Mouse (Mus musculus): ENCODE measurements around the gene Purb. TPM values are rescaled to one million over a fixed set of nuclear protein-coding genes. Genes with fewer than 3 reads are reported as not detected.

The Purb gene
- polyA plus RNA-seq, 1 experiment from 2014 or later = 19.6 TPM

- Histone ChIP-seq H3K4me3 (ENCODE audit: low read depth, low read length) (no peak overlapping the region), H3K27ac (replicated peaks) (no peak overlapping the region), H3K36me3 (ENCODE audit: control insufficient read depth, insufficient read depth, low read length) (no peaks in the 10 kb centered on the region), H3K27me3 (ENCODE audit: control insufficient read depth, insufficient read depth, low read length) (no peaks in the 10 kb centered on the region), H3K4me1 (replicated peaks; ENCODE audit: control insufficient read depth, insufficient read depth) (no peaks in the 10 kb centered on the region), H3K4me2 (replicated peaks; ENCODE audit: low read depth) (no peak overlapping the region), H3K9me3 (ENCODE audit: control insufficient read depth, low read length) (no peaks in the 10 kb centered on the region), H3K9ac (ENCODE audit: low read length) (no peak overlapping the region)
- TF ChIP-seq CTCF (IDR thresholded peaks at IDR 0.05; ENCODE audit: low read depth) = no peak
- no peak for ATAC-seq (ENCODE audit: low FRiP score, low TSS enrichment)
- WGBS = 91% methylated on average over 7 of the region's 7 CpGs
- no peak for DNase-seq (ENCODE audit: low spot score)
Observed at GRCm38 (mm10) chr11:6489257-6489656, 13.5 kb upstream of the Purb start.

GRCm38 (mm10) chr11:6488041-6488684, 12.4 kb upstream of the Purb start:
- H3K9me3 ChIP-seq (ENCODE audit: control insufficient read depth, low read length) = no peaks in the 10 kb centered on the region
- H3K4me3 ChIP-seq (ENCODE audit: low read depth, low read length) = no peak overlapping the region
- 96% methylated on average over 5 of the region's 5 CpGs for WGBS
- no peaks in the 10 kb centered on the region for H3K36me3 ChIP-seq (ENCODE audit: control insufficient read depth, insufficient read depth, low read length)
- no peaks in the 10 kb centered on the region for H3K27me3 ChIP-seq (ENCODE audit: control insufficient read depth, insufficient read depth, low read length)
- DNase-seq (ENCODE audit: low spot score) (no peak), ATAC-seq (ENCODE audit: low FRiP score, low TSS enrichment) (no peak)
- H3K9ac ChIP-seq (ENCODE audit: low read length) = no peak overlapping the region
- H3K27ac ChIP-seq (replicated peaks) = no peak overlapping the region
- H3K4me1 ChIP-seq (replicated peaks; ENCODE audit: control insufficient read depth, insufficient read depth) = no peaks in the 10 kb centered on the region
- no peak for TF ChIP-seq CTCF (IDR thresholded peaks at IDR 0.05; ENCODE audit: low read depth)
- TF ChIP-seq EP300 (optimal IDR thresholded peaks at IDR 0.05) = no peak
- no peak overlapping the region for H3K4me2 ChIP-seq (replicated peaks; ENCODE audit: low read depth)

- WGBS = 47% methylated on average over 7 of the region's 7 CpGs
- no peak overlapping the region for H3K4me3 ChIP-seq (ENCODE audit: low read depth, low read length)
- no peaks in the 10 kb centered on the region for H3K36me3 ChIP-seq (ENCODE audit: control insufficient read depth, insufficient read depth, low read length)
- ATAC-seq (ENCODE audit: low FRiP score, low TSS enrichment) (no peak), DNase-seq (ENCODE audit: low spot score) (no peak)
- H3K27ac ChIP-seq (replicated peaks) = no peak overlapping the region
- TF ChIP-seq EP300 (optimal IDR thresholded peaks at IDR 0.05) (no peak), CTCF (IDR thresholded peaks at IDR 0.05; ENCODE audit: low read depth) (no peak)
- no peak overlapping the region for H3K4me2 ChIP-seq (replicated peaks; ENCODE audit: low read depth)
- no peaks in the 10 kb centered on the region for H3K27me3 ChIP-seq (ENCODE audit: control insufficient read depth, insufficient read depth, low read length)
- H3K4me1 ChIP-seq (replicated peaks; ENCODE audit: control insufficient read depth, insufficient read depth) = no peaks in the 10 kb centered on the region
- no peak overlapping the region for H3K9ac ChIP-seq (ENCODE audit: low read length)
- no peaks in the 10 kb centered on the region for H3K9me3 ChIP-seq (ENCODE audit: control insufficient read depth, low read length)
Observed at GRCm38 (mm10) chr11:6487496-6487895, 11.8 kb upstream of the Purb start.

DNA sequence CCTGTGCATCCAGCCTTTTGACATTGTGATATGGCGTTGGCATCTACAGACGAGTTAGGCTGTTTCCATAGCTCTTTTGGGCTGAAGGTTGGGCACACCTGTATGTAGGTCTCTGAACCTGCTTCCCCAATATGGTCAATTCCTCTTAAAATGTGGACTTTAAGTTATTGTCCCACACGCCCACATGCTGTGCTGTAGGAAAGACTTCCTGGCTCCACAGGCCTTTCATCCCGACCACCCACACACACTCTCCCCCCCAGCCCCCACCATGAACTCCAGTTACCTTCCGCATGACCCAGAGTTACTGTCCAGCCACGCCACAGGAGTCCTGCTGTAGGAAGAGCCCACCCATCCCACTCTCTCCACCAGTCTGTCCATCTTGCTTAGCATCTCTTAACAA, 11.2 kb upstream of the Purb start:
- ATAC-seq (ENCODE audit: low FRiP score, low TSS enrichment) = no peak
- no peak overlapping the region for H3K27ac ChIP-seq (replicated peaks)

GRCm38 (mm10) chr11:6484244-6484959, 8.7 kb upstream of the Purb start:
- H3K4me1 ChIP-seq (replicated peaks; ENCODE audit: control insufficient read depth, insufficient read depth) = no peaks in the 10 kb centered on the region
- no peak overlapping the region for H3K27ac ChIP-seq (replicated peaks)
- no peaks in the 10 kb centered on the region for H3K27me3 ChIP-seq (ENCODE audit: control insufficient read depth, insufficient read depth, low read length)
- WGBS = 51% methylated on average over 3 of the region's 3 CpGs
- no peaks in the 10 kb centered on the region for H3K9me3 ChIP-seq (ENCODE audit: control insufficient read depth, low read length)
- H3K9ac ChIP-seq (ENCODE audit: low read length) = no peak overlapping the region
- H3K4me3 ChIP-seq (ENCODE audit: low read depth, low read length) = no peak overlapping the region
- TF ChIP-seq EP300 (optimal IDR thresholded peaks at IDR 0.05) = no peak
- TF ChIP-seq CTCF (IDR thresholded peaks at IDR 0.05; ENCODE audit: low read depth) = no peak
- no peak for DNase-seq (ENCODE audit: low spot score)
- no peaks in the 10 kb centered on the region for H3K36me3 ChIP-seq (ENCODE audit: control insufficient read depth, insufficient read depth, low read length)
- no peak for ATAC-seq (ENCODE audit: low FRiP score, low TSS enrichment)
- H3K4me2 ChIP-seq (replicated peaks; ENCODE audit: low read depth) = no peak overlapping the region

More for the DNA sequence above, 11.2 kb upstream of the Purb start:
- 78% methylated on average over 6 of the region's 6 CpGs for WGBS
- Histone ChIP-seq H3K4me1 (replicated peaks; ENCODE audit: control insufficient read depth, insufficient read depth) (no peaks in the 10 kb centered on the region), H3K4me2 (replicated peaks; ENCODE audit: low read depth) (no peak overlapping the region), H3K4me3 (ENCODE audit: low read depth, low read length) (no peak overlapping the region), H3K9me3 (ENCODE audit: control insufficient read depth, low read length) (no peaks in the 10 kb centered on the region), H3K27me3 (ENCODE audit: control insufficient read depth, insufficient read depth, low read length) (no peaks in the 10 kb centered on the region), H3K9ac (ENCODE audit: low read length) (no peak overlapping the region), H3K36me3 (ENCODE audit: control insufficient read depth, insufficient read depth, low read length) (no peaks in the 10 kb centered on the region)
- no peak for DNase-seq (ENCODE audit: low spot score)
- TF ChIP-seq EP300 (optimal IDR thresholded peaks at IDR 0.05) = no peak
- no peak for TF ChIP-seq CTCF (IDR thresholded peaks at IDR 0.05; ENCODE audit: low read depth)

DNA sequence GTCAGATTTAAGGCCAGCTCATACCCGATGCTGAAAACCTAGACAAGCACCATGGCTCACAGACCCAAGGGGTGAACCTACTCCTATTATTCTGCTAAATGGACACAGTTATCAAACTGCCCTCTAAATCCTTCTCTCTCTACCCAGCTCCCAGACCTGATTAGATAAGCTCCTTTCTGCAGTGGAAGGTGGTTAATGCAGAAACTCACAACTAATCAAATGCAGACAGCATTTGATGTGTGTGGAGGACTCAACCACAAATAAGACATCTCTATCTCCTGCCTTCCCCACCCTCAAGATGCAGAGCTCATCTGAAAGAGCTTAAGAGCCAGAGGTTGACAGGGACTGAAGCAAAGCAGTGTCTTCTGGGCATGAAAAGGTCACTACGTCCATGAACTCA, 7.4 kb upstream of the Purb start:
- 72% methylated on average over 2 of the region's 2 CpGs for WGBS
- Histone ChIP-seq H3K9me3 (ENCODE audit: control insufficient read depth, low read length) (no peaks in the 10 kb centered on the region), H3K9ac (ENCODE audit: low read length) (no peak overlapping the region), H3K27ac (replicated peaks) (no peak overlapping the region), H3K4me2 (replicated peaks; ENCODE audit: low read depth) (no peak overlapping the region), H3K4me3 (ENCODE audit: low read depth, low read length) (no peak overlapping the region), H3K36me3 (ENCODE audit: control insufficient read depth, insufficient read depth, low read length) (no peaks in the 10 kb centered on the region), H3K27me3 (ENCODE audit: control insufficient read depth, insufficient read depth, low read length) (no peaks in the 10 kb centered on the region), H3K4me1 (replicated peaks; ENCODE audit: control insufficient read depth, insufficient read depth) (no peaks in the 10 kb centered on the region)
- TF ChIP-seq CTCF (IDR thresholded peaks at IDR 0.05; ENCODE audit: low read depth) (no peak), EP300 (optimal IDR thresholded peaks at IDR 0.05) (no peak)
- DNase-seq (ENCODE audit: low spot score) (no peak), ATAC-seq (ENCODE audit: low FRiP score, low TSS enrichment) (no peak)
